15 mouse cellular contexts compared by ENCODE assay signal in the genomic region with DNA sequence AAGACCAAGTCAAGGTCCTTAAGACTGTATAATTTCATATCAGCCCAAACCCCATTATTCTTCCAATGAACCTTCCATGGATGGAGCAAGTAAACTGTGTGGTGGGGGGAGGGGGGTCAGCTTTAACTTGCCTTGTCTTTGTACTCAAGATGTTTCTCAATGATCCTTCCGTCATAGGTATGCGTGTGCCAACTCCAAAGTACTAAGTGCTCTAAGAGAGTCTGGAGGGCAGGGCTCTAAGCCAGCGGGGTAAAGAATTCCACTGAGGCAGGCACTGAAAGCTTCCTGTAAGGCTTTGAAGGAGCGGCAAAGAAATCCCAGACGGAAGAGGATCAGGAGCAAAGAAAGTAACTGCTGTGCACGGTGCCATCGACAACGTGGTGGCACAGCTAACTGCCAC. TPM values are rescaled to one million over a fixed set of nuclear protein-coding genes. Genes with fewer than 3 reads are reported as not detected.
DNase-seq lines count a peak whose midpoint lies in the region; ATAC-seq lines count a peak whose summit lies in the region.
"Had no signal": no experiment of that assay in that cellular context is flagged by ENCODE, and none has a peak within 500 bp of the region (broad histone marks: within the 10 kb centered on the region; RNA-seq: fewer than 3 reads in every experiment).

No protein-coding gene starts in this region.

- H3K9me3 ChIP-seq in hindbrain, embryonic 13.5 days, result no peaks in the 10 kb centered on the region
- no peaks in the 10 kb centered on the region for H3K9me3 ChIP-seq in hindbrain, embryonic 10.5 days
- no peaks in the 10 kb centered on the region for H3K9me3 ChIP-seq in hindbrain, embryonic 14.5 days (ENCODE audit: control insufficient read depth, low read length)
- H3K9me3 ChIP-seq in lung, embryonic 16.5 days (ENCODE audit: control insufficient read depth, low read length), result no peaks in the 10 kb centered on the region
- no peaks in the 10 kb centered on the region for H3K9me3 ChIP-seq in neural tube, embryonic 13.5 days
- H3K9me3 ChIP-seq: embryonic facial prominence, embryonic 15.5 days had no signal

- no peaks in the 10 kb centered on the region; the same call in 1 of the 2 replicates for H3K27me3 ChIP-seq in hindbrain, embryonic 13.5 days
- peaks cover 29% of the 10 kb centered on the region for H3K27me3 ChIP-seq in hindbrain, embryonic 10.5 days (ENCODE audit: insufficient read depth, poor library complexity, severe bottlenecking)
- H3K27me3 ChIP-seq in hindbrain, embryonic 14.5 days (ENCODE audit: control insufficient read depth, insufficient read depth, low read length), result no peaks in the 10 kb centered on the region
- H3K27me3 ChIP-seq in lung, embryonic 16.5 days (ENCODE audit: control insufficient read depth, insufficient read depth, low read depth, low read length), result peaks cover 3% of the 10 kb centered on the region
- no peaks in the 10 kb centered on the region; the same call in 1 of the 2 replicates for H3K27me3 ChIP-seq in neural tube, embryonic 13.5 days
- H3K27me3 ChIP-seq: CH12.LX, Patski had no signal

- no peak for DNase-seq in hindbrain, embryonic 10.5 days (ENCODE audit: low spot score)
- DNase-seq in hindbrain, embryonic 14.5 days (ENCODE audit: low spot score), result no peak
- DNase-seq in layer of hippocampus, adult 11-12 months (ENCODE audit: low spot score), result no peak
- DNase-seq in right cerebral cortex, postnatal 25 days, result no peak
- DNase-seq: kidney, adult 8-10 months; right cerebral cortex, postnatal 4 days; thymus, postnatal 25 days had no signal

- no peak for ATAC-seq in hindbrain, embryonic 13.5 days (ENCODE audit: low FRiP score)
- no peak for ATAC-seq in hindbrain, embryonic 14.5 days (ENCODE audit: low FRiP score)
- ATAC-seq in lung, embryonic 16.5 days (ENCODE audit: low read depth), result peak; percentile 75
- ATAC-seq in neural tube, embryonic 13.5 days (ENCODE audit: low read depth), result no peak
- ATAC-seq: Patski had no signal

- H3K4me1 ChIP-seq in hindbrain, embryonic 13.5 days (replicated peaks), result peaks cover 20% of the 10 kb centered on the region
- peaks cover 10% of the 10 kb centered on the region; the same call in 1 of the 2 replicates for H3K4me1 ChIP-seq in hindbrain, embryonic 10.5 days (replicated peaks)
- H3K4me1 ChIP-seq in hindbrain, embryonic 14.5 days (replicated peaks; ENCODE audit: control insufficient read depth, insufficient read depth, low read length), result peaks cover 10% of the 10 kb centered on the region
- no peaks in the 10 kb centered on the region for H3K4me1 ChIP-seq in lung, embryonic 16.5 days (replicated peaks; ENCODE audit: control insufficient read depth, insufficient read depth, low read length)
- H3K4me1 ChIP-seq in neural tube, embryonic 13.5 days (replicated peaks), result peaks cover 21% of the 10 kb centered on the region

- peak overlapping the region; percentile 85; the same call in 1 of the 2 replicates for H3K9ac ChIP-seq in hindbrain, embryonic 13.5 days
- 0 out of 2 replicates have a peak overlapping the region, but pooled peaks have one; percentile 90 for H3K9ac ChIP-seq in hindbrain, embryonic 14.5 days
- no peak overlapping the region for H3K9ac ChIP-seq in lung, embryonic 16.5 days (ENCODE audit: low read length)
- H3K9ac ChIP-seq in neural tube, embryonic 13.5 days, result peak overlapping the region; percentile 79
- H3K9ac ChIP-seq: embryonic facial prominence, embryonic 15.5 days; liver, embryonic 14.5 days had no signal

- peak overlapping the region; percentile 61 for H3K4me3 ChIP-seq in hindbrain, embryonic 13.5 days
- no peak overlapping the region for H3K4me3 ChIP-seq in hindbrain, embryonic 10.5 days
- peak overlapping the region; percentile 74 for H3K4me3 ChIP-seq in hindbrain, embryonic 14.5 days (replicated peaks; ENCODE audit: low read length)
- no peak overlapping the region for H3K4me3 ChIP-seq in lung, embryonic 16.5 days (ENCODE audit: low read length)
- H3K4me3 ChIP-seq in neural tube, embryonic 13.5 days, result peak overlapping the region; percentile 67
- H3K4me3 ChIP-seq: embryonic facial prominence, embryonic 15.5 days had no signal

- 0 out of 2 replicates have a peak, but pooled peaks cover 4% of the 10 kb centered on the region for H3K36me3 ChIP-seq in hindbrain, embryonic 13.5 days
- H3K36me3 ChIP-seq in hindbrain, embryonic 10.5 days, result no peaks in the 10 kb centered on the region
- H3K36me3 ChIP-seq in hindbrain, embryonic 14.5 days (replicated peaks; ENCODE audit: control insufficient read depth, insufficient read depth), result no peaks in the 10 kb centered on the region
- no peaks in the 10 kb centered on the region for H3K36me3 ChIP-seq in lung, embryonic 16.5 days (ENCODE audit: control insufficient read depth, insufficient read depth, low read length)
- no peaks in the 10 kb centered on the region for H3K36me3 ChIP-seq in neural tube, embryonic 13.5 days
- H3K36me3 ChIP-seq: embryonic facial prominence, embryonic 15.5 days had no signal

- 83% methylated on average over 8 of the region's 8 CpGs for WGBS in hindbrain, embryonic 13.5 days
- 89% methylated on average over 8 of the region's 8 CpGs for WGBS in hindbrain, embryonic 10.5 days
- 84% methylated on average over 8 of the region's 8 CpGs for WGBS in hindbrain, embryonic 14.5 days
- 65% methylated on average over 8 of the region's 8 CpGs for WGBS in lung, embryonic 16.5 days
- WGBS in neural tube, embryonic 13.5 days, result 76% methylated on average over 8 of the region's 8 CpGs

- H3K27ac ChIP-seq in hindbrain, embryonic 13.5 days, result peak overlapping the region; percentile 95; the same call in 1 of the 2 replicates
- no peak overlapping the region for H3K27ac ChIP-seq in hindbrain, embryonic 10.5 days
- peak overlapping the region; percentile 96; the same call in 1 of the 2 replicates for H3K27ac ChIP-seq in hindbrain, embryonic 14.5 days
- peak overlapping the region; percentile 52 for H3K27ac ChIP-seq in lung, embryonic 16.5 days (ENCODE audit: low read length)
- H3K27ac ChIP-seq in neural tube, embryonic 13.5 days (replicated peaks), result peak overlapping the region; percentile 93
- H3K27ac ChIP-seq: embryonic facial prominence, embryonic 15.5 days; liver, embryonic 14.5 days had no signal

- H3K4me2 ChIP-seq in hindbrain, embryonic 13.5 days, result peak overlapping the region; percentile 71
- H3K4me2 ChIP-seq in hindbrain, embryonic 14.5 days (replicated peaks), result peak overlapping the region; percentile 76
- peak overlapping the region; percentile 14 for H3K4me2 ChIP-seq in lung, embryonic 16.5 days (ENCODE audit: low read depth, low read length)
- H3K4me2 ChIP-seq in neural tube, embryonic 13.5 days, result peak overlapping the region; percentile 80
- H3K4me2 ChIP-seq: embryonic facial prominence, embryonic 15.5 days had no signal

RNA-seq across cellular contexts. Expression of a gene that starts 2.7 kb away (rescaled TPM):
- polyA plus RNA-seq in hindbrain, embryonic 13.5 days (2015; fragmentation: Nextera tagmentation; extraction: Ambion mirVana), result 4.6 and 5.1 TPM in 2 replicates
- 0.55 and 0.99 TPM in 2 replicates for polyA plus RNA-seq in hindbrain, embryonic 10.5 days (2016; fragmentation: Nextera tagmentation; extraction: Ambion mirVana)
- 7.6 and 8.5 TPM in 2 replicates for polyA plus RNA-seq in hindbrain, embryonic 14.5 days (2014; fragmentation: Nextera tagmentation; extraction: Ambion mirVana)
- polyA plus RNA-seq in lung, embryonic 16.5 days (2015; fragmentation: Nextera tagmentation; extraction: Ambion mirVana), result 2.5 and 2.7 TPM in 2 replicates
- polyA plus RNA-seq in neural tube, embryonic 13.5 days (2015; fragmentation: Nextera tagmentation; extraction: Ambion mirVana), result 6.5 and 6.6 TPM in 2 replicates

RNA-seq across cellular contexts. Expression of a gene that starts 45.6 kb away (rescaled TPM):
- polyA plus RNA-seq in hindbrain, embryonic 13.5 days (2015; fragmentation: Nextera tagmentation; extraction: Ambion mirVana), result 0.47 and 0.49 TPM in 2 replicates
- not detected in 2 replicates for polyA plus RNA-seq in hindbrain, embryonic 10.5 days (2016; fragmentation: Nextera tagmentation; extraction: Ambion mirVana)
- 0.10 and 0.28 TPM in 2 replicates for polyA plus RNA-seq in hindbrain, embryonic 14.5 days (2014; fragmentation: Nextera tagmentation; extraction: Ambion mirVana)
- not detected in 2 replicates for polyA plus RNA-seq in lung, embryonic 16.5 days (2015; fragmentation: Nextera tagmentation; extraction: Ambion mirVana)
- polyA plus RNA-seq in neural tube, embryonic 13.5 days (2015; fragmentation: Nextera tagmentation; extraction: Ambion mirVana), result 0.15 and 0.42 TPM in 2 replicates
- polyA plus RNA-seq: embryonic facial prominence, embryonic 15.5 days; liver, embryonic 14.5 days; Patski; stomach, embryonic 14.5 days had no signal

Comparison
In these comparisons a context has a peak if more than half of its experiments do, and no peak if none do; other contexts are left out.
1. H3K4me3 ChIP-seq: peak in hindbrain, embryonic 13.5 days (single experiment), hindbrain, embryonic 14.5 days (single experiment) and neural tube, embryonic 13.5 days (single experiment); none in hindbrain, embryonic 10.5 days (single experiment) and lung, embryonic 16.5 days (single experiment).
2. H3K4me2 ChIP-seq: peak in every context shown above with its lines; median percentile 80 in neural tube, embryonic 13.5 days; 76 in hindbrain, embryonic 14.5 days; 71 in hindbrain, embryonic 13.5 days; 14 in lung, embryonic 16.5 days.